Mouse (Mus musculus): Measurements from ENCODE around the gene Fbxl2. TPM values are rescaled to one million over a fixed set of nuclear protein-coding genes. Genes with fewer than 3 reads are reported as not detected.
A peak's percentile ranks its signal among the peaks of the same experiment; 100 is the strongest.

The Fbxl2 gene
- polyA plus RNA-seq, 1 experiment, result 21.8 TPM

DNA sequence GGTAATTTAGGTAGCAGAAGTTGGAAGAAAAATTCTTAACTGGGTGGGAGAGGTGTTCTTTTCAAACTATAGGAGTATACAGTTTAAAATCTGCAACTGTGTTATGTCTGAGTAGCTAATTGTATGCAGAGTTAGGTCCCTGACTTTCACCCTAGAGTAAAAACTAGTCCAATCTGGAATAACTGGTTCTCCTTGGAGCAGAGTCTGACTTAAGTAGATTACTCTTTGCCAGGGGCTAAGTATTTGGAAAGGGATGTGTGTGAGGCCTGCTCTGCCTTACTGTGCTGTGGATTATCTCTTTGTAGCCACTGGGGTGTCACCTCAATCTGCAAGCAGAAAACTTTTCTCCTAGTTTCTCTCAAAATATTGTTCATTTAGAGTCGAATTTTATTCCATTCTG, 98.8 kb downstream of the Fbxl2 start:
- peaks cover 17% of the 10 kb centered on the region for H3K36me3 ChIP-seq (ENCODE audit: control insufficient read depth, insufficient read depth)
- no peak overlapping the region for H3K4me3 ChIP-seq
- TF ChIP-seq POLR2A (IDR thresholded peaks at IDR 0.05; ENCODE audit: insufficient read length, low read depth), result no peak
- no peak for TF ChIP-seq TCF3 (IDR thresholded peaks at IDR 0.05; ENCODE audit: insufficient read length, low read depth)
- TF ChIP-seq CEBPB (IDR thresholded peaks at IDR 0.05; ENCODE audit: insufficient read depth, poor library complexity, severe bottlenecking), result no peak
- TF ChIP-seq E2F4 (IDR thresholded peaks at IDR 0.05; ENCODE audit: insufficient read depth), result no peak
- TF ChIP-seq REST (IDR thresholded peaks at IDR 0.05; ENCODE audit: insufficient read depth, insufficient read length), result no peak
- no peak for TF ChIP-seq MYOG (IDR thresholded peaks at IDR 0.05; ENCODE audit: control insufficient read depth in 1 of 3, insufficient read depth in 1 of 3, insufficient read length in 2 of 3, low read depth in 2 of 3)
- TF ChIP-seq MAX (IDR thresholded peaks at IDR 0.05; ENCODE audit: low read depth), result no peak
- TF ChIP-seq POLR2AphosphoS2 (IDR thresholded peaks at IDR 0.05; ENCODE audit: insufficient read length, low read depth), result no peak
- no peak for TF ChIP-seq TCF12 (IDR thresholded peaks at IDR 0.05; ENCODE audit: insufficient read depth, poor library complexity, severe bottlenecking)
- TF ChIP-seq MYOD1 (IDR thresholded peaks at IDR 0.05; ENCODE audit: control insufficient read depth in 1 of 3, insufficient read length in 2 of 3, low read depth in 2 of 3), result no peak
- no peak for TF ChIP-seq USF1 (IDR thresholded peaks at IDR 0.05; ENCODE audit: low read depth)
- TF ChIP-seq SRF (IDR thresholded peaks at IDR 0.05; ENCODE audit: control insufficient read depth, insufficient read length, low read depth), result no peak
- no peaks in the 10 kb centered on the region for H3K27me3 ChIP-seq (ENCODE audit: control insufficient read depth, insufficient read depth, insufficient read length)
- H3K79me2 ChIP-seq (ENCODE audit: control insufficient read depth, insufficient read depth), result peaks cover 71% of the 10 kb centered on the region
- H3K4me2 ChIP-seq (ENCODE audit: low read depth), result no peak overlapping the region
- no peak overlapping the region for H3ac ChIP-seq (ENCODE audit: control insufficient read depth, insufficient read length)

DNA sequence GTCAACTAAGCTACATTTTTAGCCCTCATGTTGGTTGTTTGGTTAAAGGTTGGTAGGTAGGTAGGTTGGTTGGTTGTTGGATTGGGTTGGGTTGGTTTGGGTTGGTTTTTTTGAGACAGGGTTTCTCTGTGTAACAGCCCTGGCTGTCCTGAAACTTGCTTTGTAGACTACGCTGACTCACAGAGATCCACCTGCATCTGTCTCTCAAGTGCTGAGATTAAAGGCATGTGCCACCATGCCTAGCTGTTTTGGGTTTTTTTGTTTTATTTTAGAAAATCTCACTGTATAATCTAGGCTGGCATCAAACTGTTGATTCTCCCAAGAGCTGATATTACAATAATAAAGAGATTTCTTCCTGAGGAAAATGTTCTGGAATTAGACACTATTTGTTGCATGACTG, 102.6 kb downstream of the Fbxl2 start:
- Histone ChIP-seq H3K4me2 (ENCODE audit: low read depth) (peak overlapping the region; percentile 30), H3K27me3 (ENCODE audit: control insufficient read depth, insufficient read depth, insufficient read length) (no peaks in the 10 kb centered on the region), H3ac (ENCODE audit: control insufficient read depth, insufficient read length) (no peak overlapping the region), H3K79me2 (ENCODE audit: control insufficient read depth, insufficient read depth) (peaks cover 93% of the 10 kb centered on the region), H3K4me3 (no peak overlapping the region), H3K36me3 (ENCODE audit: control insufficient read depth, insufficient read depth) (peaks cover 10% of the 10 kb centered on the region)
- TF ChIP-seq POLR2AphosphoS2 (IDR thresholded peaks at IDR 0.05; ENCODE audit: insufficient read length, low read depth), result no peak
- TF ChIP-seq MYOD1 (IDR thresholded peaks at IDR 0.05; ENCODE audit: control insufficient read depth in 1 of 3, insufficient read length in 2 of 3, low read depth in 2 of 3), result peak; percentile 39 to 74 (median 50)

DNA sequence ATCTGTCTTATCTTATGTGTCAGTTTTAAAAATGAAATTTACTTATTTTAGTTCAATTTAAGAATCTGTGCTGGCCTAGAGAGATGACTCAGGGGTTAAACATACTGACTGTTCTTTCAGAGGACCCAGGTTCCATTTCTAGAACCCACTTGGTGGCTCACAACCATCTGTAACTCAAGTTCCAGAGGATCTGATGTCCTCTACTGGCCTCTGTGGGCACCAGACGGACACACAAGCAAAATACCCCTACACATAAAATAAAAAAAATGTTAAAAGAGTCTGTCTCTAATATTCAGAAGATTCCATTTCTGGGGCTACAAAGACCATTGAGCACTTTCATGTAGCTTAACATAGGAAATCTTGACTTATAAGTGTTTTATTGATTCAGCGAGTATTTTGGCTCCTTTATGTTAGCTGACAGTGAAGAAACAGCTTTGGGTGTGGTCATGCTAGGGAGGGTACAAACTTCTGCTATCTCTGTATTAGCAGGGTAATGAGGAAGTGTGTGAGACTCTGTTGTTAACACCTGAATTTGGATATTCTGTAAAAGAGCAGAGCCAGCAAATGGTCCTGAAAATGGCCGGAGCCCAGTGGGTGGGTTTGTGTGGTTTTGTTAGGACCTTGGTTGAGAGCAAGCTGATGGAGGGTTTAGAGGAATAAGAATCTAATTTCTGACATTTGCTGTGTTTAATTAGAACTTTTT, 104.7 kb downstream of the Fbxl2 start:
- Histone ChIP-seq H3K36me3 (ENCODE audit: control insufficient read depth, insufficient read depth) (peaks cover 3% of the 10 kb centered on the region), H3K4me3 (no peak overlapping the region), H3K79me2 (ENCODE audit: control insufficient read depth, insufficient read depth) (peaks cover 99% of the 10 kb centered on the region), H3K4me2 (ENCODE audit: low read depth) (no peak overlapping the region), H3ac (ENCODE audit: control insufficient read depth, insufficient read length) (no peak overlapping the region), H3K27me3 (ENCODE audit: control insufficient read depth, insufficient read depth, insufficient read length) (no peaks in the 10 kb centered on the region)
- TF ChIP-seq TCF12 (IDR thresholded peaks at IDR 0.05; ENCODE audit: insufficient read depth, poor library complexity, severe bottlenecking), result no peak
- no peak for TF ChIP-seq POLR2AphosphoS2 (IDR thresholded peaks at IDR 0.05; ENCODE audit: insufficient read length, low read depth)
- TF ChIP-seq MYOG (IDR thresholded peaks at IDR 0.05; ENCODE audit: control insufficient read depth in 1 of 3, insufficient read depth in 1 of 3, insufficient read length in 2 of 3, low read depth in 2 of 3), result no peak
- TF ChIP-seq MYOD1 (IDR thresholded peaks at IDR 0.05; ENCODE audit: control insufficient read depth in 1 of 3, insufficient read length in 2 of 3, low read depth in 2 of 3), result no peak

DNA sequence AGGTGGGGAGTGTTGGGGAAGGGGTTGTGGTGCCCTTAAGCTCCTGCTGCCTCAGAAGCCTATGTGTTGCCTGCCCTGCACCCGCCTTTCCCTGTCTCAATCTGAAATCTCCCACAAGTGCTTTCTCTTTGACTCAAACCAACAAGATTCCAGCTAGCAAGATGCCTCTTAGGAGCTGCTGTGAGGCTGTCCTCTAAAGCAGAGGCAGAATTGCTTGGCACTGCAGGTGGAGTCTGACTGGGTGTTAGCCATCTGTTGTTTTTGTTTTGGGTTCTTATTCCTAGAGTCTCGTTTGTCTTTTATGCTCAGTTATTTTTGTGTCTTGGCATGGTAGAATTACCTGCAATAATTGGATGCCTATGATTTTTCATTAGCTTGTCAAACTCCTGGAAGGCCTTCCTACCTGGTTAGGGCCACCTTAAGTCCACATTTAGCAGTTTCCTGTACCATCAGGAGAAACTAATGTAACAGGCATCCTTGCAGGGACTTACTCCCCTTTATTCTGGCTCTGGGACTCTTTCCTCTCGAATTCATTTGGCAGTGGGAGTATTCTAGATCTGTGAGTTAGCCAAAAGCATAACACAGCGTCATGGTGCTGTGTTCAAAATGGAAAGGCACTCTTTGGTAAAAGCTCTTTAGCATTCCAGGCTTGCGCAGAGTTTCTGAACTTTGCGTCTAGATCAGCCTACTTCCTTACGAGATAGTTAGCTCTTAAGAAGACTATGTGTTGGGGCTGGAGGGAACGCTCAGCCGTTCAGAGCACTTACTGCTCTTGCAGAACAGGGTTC, 106.7 kb downstream of the Fbxl2 start:
- Histone ChIP-seq H3K79me2 (ENCODE audit: control insufficient read depth, insufficient read depth) (peaks cover 100% of the 10 kb centered on the region), H3K27me3 (ENCODE audit: control insufficient read depth, insufficient read depth, insufficient read length) (no peaks in the 10 kb centered on the region), H3ac (ENCODE audit: control insufficient read depth, insufficient read length) (no peak overlapping the region), H3K4me2 (ENCODE audit: low read depth) (no peak overlapping the region), H3K36me3 (ENCODE audit: control insufficient read depth, insufficient read depth) (no peaks in the 10 kb centered on the region), H3K4me3 (no peak overlapping the region)
- TF ChIP-seq CEBPB (IDR thresholded peaks at IDR 0.05; ENCODE audit: insufficient read depth, poor library complexity, severe bottlenecking), result no peak
- TF ChIP-seq MYOD1 (IDR thresholded peaks at IDR 0.05; ENCODE audit: control insufficient read depth in 1 of 3, insufficient read length in 2 of 3, low read depth in 2 of 3), result peak in 1 of 3 experiments; percentile 5

DNA sequence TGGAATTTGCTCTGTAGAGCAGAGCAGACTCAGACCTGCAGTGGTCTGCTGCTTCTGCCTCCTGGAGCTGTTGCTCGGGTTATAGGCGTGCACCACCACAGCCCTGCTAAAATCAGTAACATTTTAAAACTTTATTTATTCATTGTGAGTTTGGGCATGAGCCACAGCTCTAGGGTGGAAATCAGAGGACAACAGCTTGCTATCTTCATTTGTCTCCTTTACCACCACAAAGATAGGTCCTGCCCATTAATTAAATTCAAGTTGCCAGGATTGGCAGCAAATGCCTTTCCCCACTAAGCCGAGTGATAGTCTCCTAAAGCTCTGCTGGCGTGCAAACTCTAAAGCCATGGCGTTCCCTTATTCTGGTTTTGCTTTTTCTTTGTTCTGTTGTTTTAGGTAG, 110.4 kb downstream of the Fbxl2 start:
- no peaks in the 10 kb centered on the region for H3K27me3 ChIP-seq (ENCODE audit: control insufficient read depth, insufficient read depth, insufficient read length)
- no peak overlapping the region for H3K4me3 ChIP-seq
- peak overlapping the region; percentile 16 for H3K4me2 ChIP-seq (ENCODE audit: low read depth)
- TF ChIP-seq POLR2A (IDR thresholded peaks at IDR 0.05; ENCODE audit: insufficient read length, low read depth), result no peak
- no peak for TF ChIP-seq POLR2AphosphoS2 (IDR thresholded peaks at IDR 0.05; ENCODE audit: insufficient read length, low read depth)
- TF ChIP-seq TCF12 (IDR thresholded peaks at IDR 0.05; ENCODE audit: insufficient read depth, poor library complexity, severe bottlenecking), result no peak
- no peak for TF ChIP-seq MYOG (IDR thresholded peaks at IDR 0.05; ENCODE audit: control insufficient read depth in 1 of 3, insufficient read depth in 1 of 3, insufficient read length in 2 of 3, low read depth in 2 of 3)
- TF ChIP-seq REST (IDR thresholded peaks at IDR 0.05; ENCODE audit: insufficient read depth, insufficient read length), result no peak
- no peak for TF ChIP-seq MYOD1 (IDR thresholded peaks at IDR 0.05; ENCODE audit: control insufficient read depth in 1 of 3, insufficient read length in 2 of 3, low read depth in 2 of 3)
- TF ChIP-seq USF1 (IDR thresholded peaks at IDR 0.05; ENCODE audit: low read depth), result no peak
- no peak for TF ChIP-seq E2F4 (IDR thresholded peaks at IDR 0.05; ENCODE audit: insufficient read depth)
- TF ChIP-seq SRF (IDR thresholded peaks at IDR 0.05; ENCODE audit: control insufficient read depth, insufficient read length, low read depth), result no peak
- no peak for TF ChIP-seq TCF3 (IDR thresholded peaks at IDR 0.05; ENCODE audit: insufficient read length, low read depth)
- no peak for TF ChIP-seq CEBPB (IDR thresholded peaks at IDR 0.05; ENCODE audit: insufficient read depth, poor library complexity, severe bottlenecking)
- H3K36me3 ChIP-seq (ENCODE audit: control insufficient read depth, insufficient read depth), result no peaks in the 10 kb centered on the region
- H3ac ChIP-seq (ENCODE audit: control insufficient read depth, insufficient read length), result no peak overlapping the region
- peaks cover 89% of the 10 kb centered on the region for H3K79me2 ChIP-seq (ENCODE audit: control insufficient read depth, insufficient read depth)

Measured in myocyte (in vitro differentiated cells).